Mouse (Mus musculus): Measurements from ENCODE around the gene B2m. TPM values are rescaled to one million over a fixed set of nuclear protein-coding genes. Genes with fewer than 3 reads are reported as not detected.

Gene B2m
- polyA plus RNA-seq, 2 experiments: 145 to 308 TPM

- no peak for TF ChIP-seq POLR2A (IDR thresholded peaks at IDR 0.05; ENCODE audit: borderline replicate concordance, extremely low read depth, insufficient read depth, insufficient read length)
- Histone ChIP-seq H3K9ac (ENCODE audit: low read depth, low read length, severe bottlenecking) (no peak overlapping the region), H3K4me2 (replicated peaks; ENCODE audit: low read depth, low read length, severe bottlenecking) (peak overlapping the region; percentile 63), H3K9me3 (ENCODE audit: control insufficient read depth, low read length) (no peaks in the 10 kb centered on the region), H3K27me3 (ENCODE audit: control insufficient read depth, insufficient read depth, low read length) (no peaks in the 10 kb centered on the region), H3K4me1 (ENCODE audit: control insufficient read depth, insufficient read depth, low read length) (peaks cover 9% of the 10 kb centered on the region; the same call in 1 of the 2 replicates), H3K27ac (replicated peaks; ENCODE audit: low read depth, low read length) (no peak overlapping the region), H3K36me3 (ENCODE audit: control insufficient read depth, insufficient read depth, low read length) (peaks cover 16% of the 10 kb centered on the region), H3K4me3 (replicated peaks; ENCODE audit: low read length) (no peak overlapping the region; the same call in 1 of the 2 replicates)
- DNase-seq (ENCODE audit: low spot score) (no peak), ATAC-seq (ENCODE audit: low FRiP score, low read depth) (no peak)
- 92% methylated on average over 6 of the region's 6 CpGs for WGBS
Observed at GRCm38 (mm10) chr2:122149316-122149715, 1.8 kb downstream of the B2m start.

DNA sequence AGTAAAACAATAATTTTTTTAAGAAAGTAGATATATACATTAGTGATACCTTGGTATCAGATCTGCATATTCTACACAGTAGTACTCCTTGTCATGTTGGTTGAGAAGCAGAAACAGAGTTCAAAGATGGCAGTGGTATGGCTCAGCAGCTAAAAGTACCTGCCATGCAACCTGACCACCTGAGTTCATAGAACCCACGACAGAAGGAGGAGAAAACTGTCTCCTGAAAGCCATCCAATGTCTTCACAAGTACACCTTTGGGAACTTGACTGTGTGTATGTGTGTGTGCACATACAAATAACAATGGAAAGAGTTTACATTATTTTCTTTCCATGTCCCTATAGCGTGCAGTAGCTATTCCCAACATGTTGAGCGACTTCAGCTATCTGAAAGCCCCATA is 2.2 kb downstream of the B2m start:
- no peak overlapping the region for H3K27ac ChIP-seq (replicated peaks; ENCODE audit: low read depth, low read length)
- TF ChIP-seq POLR2A (IDR thresholded peaks at IDR 0.05; ENCODE audit: borderline replicate concordance, extremely low read depth, insufficient read depth, insufficient read length): no peak
- ATAC-seq (ENCODE audit: low FRiP score, low read depth) (no peak), DNase-seq (ENCODE audit: low spot score) (no peak)
- H3K4me3 ChIP-seq (replicated peaks; ENCODE audit: low read length): no peak overlapping the region
- H3K9me3 ChIP-seq (ENCODE audit: control insufficient read depth, low read length): no peaks in the 10 kb centered on the region
- 87% methylated on average over 3 of the region's 3 CpGs for WGBS
- H3K9ac ChIP-seq (ENCODE audit: low read depth, low read length, severe bottlenecking): no peak overlapping the region
- H3K36me3 ChIP-seq (ENCODE audit: control insufficient read depth, insufficient read depth, low read length): peaks cover 18% of the 10 kb centered on the region
- H3K4me1 ChIP-seq (ENCODE audit: control insufficient read depth, insufficient read depth, low read length): peaks cover 9% of the 10 kb centered on the region; the same call in 1 of the 2 replicates
- no peak overlapping the region for H3K4me2 ChIP-seq (replicated peaks; ENCODE audit: low read depth, low read length, severe bottlenecking)
- H3K27me3 ChIP-seq (ENCODE audit: control insufficient read depth, insufficient read depth, low read length): no peaks in the 10 kb centered on the region

- Histone ChIP-seq H3K9ac (ENCODE audit: low read depth, low read length, severe bottlenecking) (no peak overlapping the region), H3K27me3 (ENCODE audit: control insufficient read depth, insufficient read depth, low read length) (no peaks in the 10 kb centered on the region), H3K4me1 (ENCODE audit: control insufficient read depth, insufficient read depth, low read length) (peaks cover 9% of the 10 kb centered on the region; the same call in 1 of the 2 replicates), H3K9me3 (ENCODE audit: control insufficient read depth, low read length) (no peaks in the 10 kb centered on the region), H3K36me3 (ENCODE audit: control insufficient read depth, insufficient read depth, low read length) (peaks cover 24% of the 10 kb centered on the region), H3K4me2 (replicated peaks; ENCODE audit: low read depth, low read length, severe bottlenecking) (no peak overlapping the region), H3K27ac (replicated peaks; ENCODE audit: low read depth, low read length) (no peak overlapping the region), H3K4me3 (replicated peaks; ENCODE audit: low read length) (no peak overlapping the region)
- no peak for TF ChIP-seq POLR2A (IDR thresholded peaks at IDR 0.05; ENCODE audit: borderline replicate concordance, extremely low read depth, insufficient read depth, insufficient read length)
- ATAC-seq (ENCODE audit: low FRiP score, low read depth) (no peak), DNase-seq (ENCODE audit: low spot score) (no peak)
- 78% methylated on average over 1 of the region's 1 CpGs for WGBS
Observed at GRCm38 (mm10) chr2:122151221-122151620, 3.7 kb downstream of the B2m start.

DNA sequence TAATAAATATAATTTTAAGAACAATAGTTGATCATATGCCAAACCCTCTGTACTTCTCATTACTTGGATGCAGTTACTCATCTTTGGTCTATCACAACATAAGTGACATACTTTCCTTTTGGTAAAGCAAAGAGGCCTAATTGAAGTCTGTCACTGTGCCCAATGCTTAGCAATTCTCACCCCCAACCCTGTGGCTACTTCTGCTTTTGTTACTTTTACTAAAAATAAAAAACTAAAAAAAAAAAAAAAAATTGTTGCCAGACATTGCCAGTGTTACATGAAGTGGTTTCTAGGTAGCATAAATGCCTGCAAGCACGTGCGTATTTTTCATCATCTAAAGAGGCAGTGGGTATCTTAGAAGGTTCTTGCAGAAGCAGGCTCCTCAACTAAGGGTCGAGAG is 5.4 kb downstream of the B2m start:
- H3K27ac ChIP-seq (replicated peaks; ENCODE audit: low read depth, low read length): no peak overlapping the region
- no peak overlapping the region for H3K4me2 ChIP-seq (replicated peaks; ENCODE audit: low read depth, low read length, severe bottlenecking)
- TF ChIP-seq POLR2A (IDR thresholded peaks at IDR 0.05; ENCODE audit: borderline replicate concordance, extremely low read depth, insufficient read depth, insufficient read length): no peak
- peaks cover 24% of the 10 kb centered on the region for H3K36me3 ChIP-seq (ENCODE audit: control insufficient read depth, insufficient read depth, low read length)
- ATAC-seq (ENCODE audit: low FRiP score, low read depth): no peak
- H3K4me3 ChIP-seq (replicated peaks; ENCODE audit: low read length): no peak overlapping the region
- no peak for DNase-seq (ENCODE audit: low spot score)
- no peaks in the 10 kb centered on the region for H3K27me3 ChIP-seq (ENCODE audit: control insufficient read depth, insufficient read depth, low read length)
- 86% methylated on average over 3 of the region's 3 CpGs for WGBS
- H3K4me1 ChIP-seq (ENCODE audit: control insufficient read depth, insufficient read depth, low read length): peaks cover 9% of the 10 kb centered on the region; the same call in 1 of the 2 replicates
- no peak overlapping the region for H3K9ac ChIP-seq (ENCODE audit: low read depth, low read length, severe bottlenecking)
- H3K9me3 ChIP-seq (ENCODE audit: control insufficient read depth, low read length): no peaks in the 10 kb centered on the region

- Histone ChIP-seq H3K4me3 (replicated peaks; ENCODE audit: low read length) (no peak overlapping the region), H3K4me2 (replicated peaks; ENCODE audit: low read depth, low read length, severe bottlenecking) (no peak overlapping the region), H3K36me3 (ENCODE audit: control insufficient read depth, insufficient read depth, low read length) (peaks cover 24% of the 10 kb centered on the region), H3K4me1 (ENCODE audit: control insufficient read depth, insufficient read depth, low read length) (peaks cover 4% of the 10 kb centered on the region; the same call in 1 of the 2 replicates), H3K9ac (ENCODE audit: low read depth, low read length, severe bottlenecking) (no peak overlapping the region), H3K27me3 (ENCODE audit: control insufficient read depth, insufficient read depth, low read length) (no peaks in the 10 kb centered on the region), H3K9me3 (ENCODE audit: control insufficient read depth, low read length) (no peaks in the 10 kb centered on the region), H3K27ac (replicated peaks; ENCODE audit: low read depth, low read length) (no peak overlapping the region)
- DNase-seq (ENCODE audit: low spot score): no peak
- TF ChIP-seq POLR2A (IDR thresholded peaks at IDR 0.05; ENCODE audit: borderline replicate concordance, extremely low read depth, insufficient read depth, insufficient read length): no peak
- ATAC-seq (ENCODE audit: low FRiP score, low read depth): no peak
- WGBS: 84% methylated on average over 6 of the region's 7 CpGs
Observed at GRCm38 (mm10) chr2:122153681-122154365, 6.3 kb downstream of the B2m start.

All from limb, embryonic 14.5 days (tissue).